8 mouse cellular contexts compared by ENCODE assay signal in the genomic region with DNA sequence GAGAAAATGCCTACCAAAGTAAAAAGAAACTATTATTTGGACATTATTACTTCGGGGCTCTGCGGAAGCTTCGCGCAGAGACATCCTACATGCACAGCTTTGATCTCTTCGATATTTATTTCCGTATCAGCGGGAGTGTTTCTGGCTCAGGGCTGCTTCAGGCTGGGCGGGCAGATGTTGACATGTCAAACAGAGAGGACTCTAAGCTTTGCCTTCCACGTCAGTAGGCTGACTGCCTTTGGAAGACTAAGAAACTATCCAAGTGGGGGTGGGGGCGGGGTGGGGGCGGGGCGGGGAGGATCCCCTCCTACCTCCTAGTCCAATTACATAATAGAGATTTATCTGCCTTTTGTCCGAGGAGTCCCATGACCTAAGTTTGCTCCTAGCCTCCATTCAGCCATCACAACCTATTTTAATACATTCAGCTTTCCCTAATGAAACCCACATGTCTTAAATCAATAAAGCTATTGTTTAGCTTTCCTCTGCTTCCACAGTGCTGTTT.
A peak's percentile ranks its signal among the peaks of the same experiment; 100 is the strongest.
DNase-seq lines count a peak whose midpoint lies in the region; ATAC-seq lines count a peak whose summit lies in the region.

No protein-coding gene starts in this region.

- no peaks in the 10 kb centered on the region for H3K9me3 ChIP-seq in hindbrain, embryonic 11.5 days (ENCODE audit: control insufficient read depth, low read length)

- H3K9ac ChIP-seq in hindbrain, embryonic 11.5 days (ENCODE audit: low read depth, low read length) = no peak overlapping the region

- no peak overlapping the region for H3K4me3 ChIP-seq in hindbrain, embryonic 11.5 days (ENCODE audit: low read depth, low read length)

- ATAC-seq in hindbrain, embryonic 11.5 days (ENCODE audit: low FRiP score) = peak; percentile 70

- H3K36me3 ChIP-seq in hindbrain, embryonic 11.5 days (ENCODE audit: control insufficient read depth, insufficient read depth, low read length) = no peaks in the 10 kb centered on the region

- WGBS in hindbrain, embryonic 11.5 days = 35% methylated on average over 13 of the region's 13 CpGs

- peak; percentile 6 for DNase-seq in adrenal gland, postnatal 14 days
- no peak for DNase-seq in adrenal gland, postnatal 4 days (ENCODE audit: low spot score in 2 of 2)
- peak; percentile 38 for DNase-seq in R1 (ENCODE audit: low read depth, low spot score)
- no peak for DNase-seq in hindbrain, embryonic 11.5 days (ENCODE audit: low spot score)
- peak; percentile 53 for DNase-seq in mesoderm, embryonic 11.5 days (ENCODE audit: low read depth, low spot score)
- DNase-seq in ovary, postnatal 36 days (ENCODE audit: low spot score) = no peak
- no peak for DNase-seq in urinary bladder, adult 2 months (ENCODE audit: low spot score)
- DNase-seq in kidney, postnatal 25 days = no peak

- H3K27me3 ChIP-seq in hindbrain, embryonic 11.5 days (ENCODE audit: control insufficient read depth, insufficient read depth, low read length) = no peaks in the 10 kb centered on the region

- H3K4me2 ChIP-seq in hindbrain, embryonic 11.5 days (replicated peaks; ENCODE audit: low read depth, low read length) = no peak overlapping the region

- no peaks in the 10 kb centered on the region for H3K4me1 ChIP-seq in hindbrain, embryonic 11.5 days (replicated peaks; ENCODE audit: control insufficient read depth, insufficient read depth, low read length)

- no peak overlapping the region for H3K27ac ChIP-seq in hindbrain, embryonic 11.5 days (ENCODE audit: low read depth, low read length)

Comparison
In these comparisons a context has a peak if more than half of its experiments do, and no peak if none do; other contexts are left out.
1. DNase-seq: peak in adrenal gland, postnatal 14 days (single experiment), R1 (single experiment) and mesoderm, embryonic 11.5 days (single experiment); none in adrenal gland, postnatal 4 days (0 of 2), hindbrain, embryonic 11.5 days (single experiment), ovary, postnatal 36 days (single experiment), urinary bladder, adult 2 months (single experiment) and kidney, postnatal 25 days (0 of 2).